Mouse (Mus musculus): ENCODE measurements around the gene Slc45a3.
A peak's percentile ranks its signal among the peaks of the same experiment; 100 is the strongest.

Gene Slc45a3

GRCm38 (mm10) chr1:131964580-131964979 is 1.8 kb downstream of the Slc45a3 start:
- no peak for DNase-seq (ENCODE audit: low read depth)

- DNase-seq (ENCODE audit: low read depth), result no peak
These were observed 3.1 kb downstream of the Slc45a3 start for GRCm38 (mm10) chr1:131965818-131966217.

- no peak for DNase-seq (ENCODE audit: low read depth)
These were observed 4.6 kb downstream of the Slc45a3 start for GRCm38 (mm10) chr1:131967336-131967735.

GRCm38 (mm10) chr1:131968556-131968955 is 5.8 kb downstream of the Slc45a3 start:
- no peak for DNase-seq (ENCODE audit: low read depth)

- DNase-seq (ENCODE audit: low read depth), result no peak
These were observed 6.2 kb downstream of the Slc45a3 start for GRCm38 (mm10) chr1:131968983-131969382.

GRCm38 (mm10) chr1:131969825-131970224 is 7.1 kb downstream of the Slc45a3 start:
- no peak for DNase-seq (ENCODE audit: low read depth)

- no peak for DNase-seq (ENCODE audit: low read depth)
These were observed 7.5 kb downstream of the Slc45a3 start for GRCm38 (mm10) chr1:131970322-131970660.

GRCm38 (mm10) chr1:131970661-131971520 is 8.1 kb downstream of the Slc45a3 start:
- no peak for DNase-seq (ENCODE audit: low read depth)

GRCm38 (mm10) chr1:131971771-131972497 is 9.2 kb downstream of the Slc45a3 start:
- DNase-seq (ENCODE audit: low read depth), result no peak

- no peak for DNase-seq (ENCODE audit: low read depth)
These were observed 9.9 kb downstream of the Slc45a3 start for GRCm38 (mm10) chr1:131972498-131973334.

- DNase-seq (ENCODE audit: low read depth), result no peak
These were observed 11.2 kb downstream of the Slc45a3 start for GRCm38 (mm10) chr1:131973991-131974390.

- DNase-seq (ENCODE audit: low read depth), result no peak
These were observed 14.1 kb downstream of the Slc45a3 start for GRCm38 (mm10) chr1:131976886-131977285.

- no peak for DNase-seq (ENCODE audit: low read depth)
These were observed 17.7 kb downstream of the Slc45a3 start for GRCm38 (mm10) chr1:131980471-131980870.

- peak; percentile 79 for DNase-seq (ENCODE audit: low read depth)
These were observed 18.7 kb downstream of the Slc45a3 start for GRCm38 (mm10) chr1:131981378-131982013.

- DNase-seq (ENCODE audit: low read depth), result peak; percentile 89
These were observed 20.1 kb downstream of the Slc45a3 start for GRCm38 (mm10) chr1:131982907-131983306.

GRCm38 (mm10) chr1:131983806-131984205 is 21.0 kb downstream of the Slc45a3 start:
- DNase-seq (ENCODE audit: low read depth), result no peak

- DNase-seq (ENCODE audit: low read depth), result no peak
These were observed 24.7 kb downstream of the Slc45a3 start for GRCm38 (mm10) chr1:131987432-131987831.

- DNase-seq (ENCODE audit: low read depth), result no peak
These were observed 26.7 kb downstream of the Slc45a3 start for GRCm38 (mm10) chr1:131989476-131989875.

GRCm38 (mm10) chr1:131990083-131990760 is 27.5 kb downstream of the Slc45a3 start:
- no peak for DNase-seq (ENCODE audit: low read depth)

GRCm38 (mm10) chr1:131992561-131993001 is 29.8 kb downstream of the Slc45a3 start:
- DNase-seq (ENCODE audit: low read depth), result no peak

Measured in naive thymus-derived CD4-positive, alpha-beta T cell, adult 2 months (primary cell).